Mouse (Mus musculus): ENCODE data around the gene Mpi.

GRCm38 (mm10) chr9:57531946-57532345 lies 20.6 kb downstream of the Mpi start:
- TF ChIP-seq CTCF (IDR thresholded peaks at IDR 0.05; ENCODE audit: extremely low read depth, insufficient read depth, low read length) (no peak), POLR2A (IDR thresholded peaks at IDR 0.05; ENCODE audit: extremely low read depth, insufficient read depth, low read length) (no peak)

All from cortical plate, adult 2 months (tissue).